Comparison of ENCODE assay signal across 8 mouse cellular contexts in the genomic region with DNA sequence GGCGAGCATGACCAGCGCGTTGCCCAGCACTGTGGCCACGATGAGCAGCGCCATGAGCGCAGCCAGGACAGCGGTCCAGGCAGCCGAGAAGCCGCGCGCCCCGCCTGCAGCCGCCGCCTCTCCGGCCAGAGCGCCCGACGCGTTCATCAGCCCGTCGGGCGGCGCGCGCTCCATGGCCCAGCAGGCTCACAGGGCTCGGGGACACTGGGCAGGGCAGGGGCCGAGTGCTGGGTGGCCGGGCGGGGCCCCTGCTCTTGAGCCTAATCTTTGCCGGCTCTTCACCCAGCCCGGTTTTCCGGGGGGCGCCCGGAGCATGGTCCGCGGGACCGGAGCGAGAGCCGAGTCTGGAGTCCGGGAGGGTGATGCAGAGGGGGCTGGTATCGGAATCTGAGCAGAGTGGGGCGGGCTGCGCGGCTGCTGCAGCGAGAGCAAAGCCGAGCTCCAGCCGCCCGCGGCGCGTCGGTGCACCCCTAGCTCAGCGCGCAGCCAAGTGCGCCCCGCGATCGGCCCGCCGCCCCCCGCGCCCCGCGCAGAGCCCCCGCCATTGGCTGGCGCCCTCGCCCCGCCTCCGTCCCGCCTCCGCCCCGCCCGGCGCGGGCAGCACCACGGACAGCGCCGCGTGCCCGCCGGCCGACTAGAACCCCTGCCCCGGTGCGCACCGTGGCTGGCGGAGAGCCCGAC. TPM values are rescaled to one million over a fixed set of nuclear protein-coding genes. Genes with fewer than 3 reads are reported as not detected.
A peak's percentile ranks its signal among the peaks of the same experiment; 100 is the strongest.
DNase-seq lines count a peak whose midpoint lies in the region; ATAC-seq and TF ChIP-seq lines count a peak whose summit lies in the region.

A gene (minus strand): TSS at position 511 of the 681 bp plus-strand sequence.

- DNase-seq in CD8-positive naive resting alpha-beta T cell, adult 2 months (ENCODE audit: low read depth in 2 of 2, low spot score in 2 of 2), result peak; percentile 37 to 38
- DNase-seq in heart, postnatal 25 days (ENCODE audit: low spot score), result peak; percentile 44
- DNase-seq in kidney, postnatal 4 days, result peak; percentile 87 to 90
- peak; percentile 88 for DNase-seq in lung, embryonic 14.5 days
- peak; percentile 92 for DNase-seq in thymus, postnatal 14 days

- no peak for TF ChIP-seq CTCF in bone marrow macrophage, adult 2 months (IDR thresholded peaks at IDR 0.05; ENCODE audit: low read depth, low read length)
- TF ChIP-seq CTCF in embryonic fibroblast, embryonic 13.5 days (IDR thresholded peaks at IDR 0.05; ENCODE audit: borderline replicate concordance, insufficient read depth, low read length), result no peak
- no peak for TF ChIP-seq CTCF in lung, embryonic 14.5 days (IDR thresholded peaks at IDR 0.05; ENCODE audit: low read depth)
- TF ChIP-seq CTCF in olfactory bulb, adult 2 months (IDR thresholded peaks at IDR 0.05; ENCODE audit: insufficient read depth, low read depth, low read length), result no peak

- peaks cover 65% of the 10 kb centered on the region for H3K27me3 ChIP-seq in lung, embryonic 14.5 days (ENCODE audit: insufficient read depth, low read length)

- H3K4me3 ChIP-seq in bone marrow macrophage, adult 2 months (ENCODE audit: insufficient read depth, low read length), result peak within 1 kb of the TSS; percentile 53
- peak within 1 kb of the TSS; percentile 39; the same call in 1 of the 2 replicates for H3K4me3 ChIP-seq in embryonic fibroblast, embryonic 13.5 days (ENCODE audit: insufficient read depth, low read length)
- peak within 1 kb of the TSS; percentile 44 for H3K4me3 ChIP-seq in lung, embryonic 14.5 days (ENCODE audit: low read depth, low read length)
- H3K4me3 ChIP-seq in olfactory bulb, adult 2 months (ENCODE audit: insufficient read depth, low read depth, low read length), result peak within 1 kb of the TSS; percentile 72

- intact Hi-C loops in heart, postnatal 25 days (cut with DNase I), result no loop called here

- H3K9ac ChIP-seq in lung, embryonic 14.5 days, result no peak within 1 kb of the TSS

- peak within 1 kb of the TSS; percentile 97 for H3K4me2 ChIP-seq in lung, embryonic 14.5 days

- no peak within 1 kb of the TSS for H3K27ac ChIP-seq in bone marrow macrophage, adult 2 months (ENCODE audit: insufficient read depth, low read depth, low read length)
- no peak within 1 kb of the TSS for H3K27ac ChIP-seq in embryonic fibroblast, embryonic 13.5 days (ENCODE audit: insufficient read depth, low read length)
- no peak within 1 kb of the TSS for H3K27ac ChIP-seq in lung, embryonic 14.5 days (ENCODE audit: low read depth)
- peak within 1 kb of the TSS; percentile 37; the same call in 1 of the 2 replicates for H3K27ac ChIP-seq in olfactory bulb, adult 2 months (ENCODE audit: insufficient read depth, low read depth, low read length)

- WGBS in lung, embryonic 14.5 days, result under 1% methylated on average over 84 of the region's 87 CpGs
- WGBS in olfactory bulb, adult 2 months, result under 1% methylated on average over 82 of the region's 87 CpGs

- no peaks in the 10 kb centered on the region for H3K9me3 ChIP-seq in lung, embryonic 14.5 days (ENCODE audit: low read depth, low read length)

- ATAC-seq in lung, embryonic 14.5 days (ENCODE audit: insufficient read depth), result peak; percentile 91

- H3K4me1 ChIP-seq in bone marrow macrophage, adult 2 months (ENCODE audit: control insufficient read depth, insufficient read depth, low read length), result no peaks in the 10 kb centered on the region
- no peaks in the 10 kb centered on the region for H3K4me1 ChIP-seq in embryonic fibroblast, embryonic 13.5 days (ENCODE audit: control insufficient read depth, insufficient read depth, low read length)
- H3K4me1 ChIP-seq in lung, embryonic 14.5 days (ENCODE audit: insufficient read depth), result no peaks in the 10 kb centered on the region
- peaks cover 62% of the 10 kb centered on the region for H3K4me1 ChIP-seq in olfactory bulb, adult 2 months (ENCODE audit: control insufficient read depth, insufficient read depth, low read length)

- TF ChIP-seq POLR2A in bone marrow macrophage, adult 2 months (IDR thresholded peaks at IDR 0.05; ENCODE audit: borderline replicate concordance, low read depth, low read length), result no peak
- no peak for TF ChIP-seq POLR2A in embryonic fibroblast, embryonic 13.5 days (IDR thresholded peaks at IDR 0.05; ENCODE audit: low read depth, low read length)
- TF ChIP-seq POLR2A in olfactory bulb, adult 2 months (IDR thresholded peaks at IDR 0.05; ENCODE audit: insufficient read depth, low read depth, low read length), result no peak; the same call in 1 of the 2 replicates

- no peaks in the 10 kb centered on the region for H3K36me3 ChIP-seq in lung, embryonic 14.5 days (ENCODE audit: insufficient read depth)

RNA-seq across cellular contexts. Expression of the gene that starts here (rescaled TPM):
- polyA plus RNA-seq in bone marrow macrophage, adult 2 months (2012; ENCODE audit: insufficient read depth, insufficient read length, missing spikeins), result not detected in 2 replicates
- not detected in 2 replicates for polyA plus RNA-seq in embryonic fibroblast, embryonic 13.5 days (2011; ENCODE audit: insufficient read length, low read depth, missing spikeins)
- total RNA-seq in heart, postnatal 25 days (2021), result not detected
- polyA plus RNA-seq in lung, embryonic 14.5 days (2014; fragmentation: Nextera tagmentation; extraction: Ambion mirVana), result not detected in 2 replicates
- not detected in 2 replicates for polyA plus RNA-seq in olfactory bulb, adult 2 months (2012; ENCODE audit: insufficient read depth, insufficient read length, low replicate concordance, missing spikeins)

Comparison
In these comparisons a context has a peak if more than half of its experiments do, and no peak if none do; other contexts are left out.
1. Peak in DNase-seq in heart, postnatal 25 days; RNA of the gene not detected or under 1 TPM.
2. Peak in DNase-seq, ATAC-seq, H3K4me3 ChIP-seq and H3K4me2 ChIP-seq in lung, embryonic 14.5 days; RNA of the gene not detected or under 1 TPM.
3. DNase-seq: peak in every context shown above with its lines; median percentile 92 in thymus, postnatal 14 days; 88 in kidney, postnatal 4 days; 88 in lung, embryonic 14.5 days; 44 in heart, postnatal 25 days; 38 in CD8-positive naive resting alpha-beta T cell, adult 2 months.